Mouse (Mus musculus): Measurements from ENCODE around the gene Ern1. TPM values are rescaled to one million over a fixed set of nuclear protein-coding genes. Genes with fewer than 3 reads are reported as not detected.
"Not testable (repeated sequence)": the region's sequence is repeated elsewhere in the genome, so short reads cannot be mapped to it uniquely, and the experiment has no call there.

The Ern1 gene
- polyA plus RNA-seq, 1 experiment from 2014 or later = 3.8 TPM

- H3K27ac ChIP-seq (replicated peaks; ENCODE audit: low read depth, low read length) = peak overlapping the region; percentile 95
- H3K4me3 ChIP-seq (ENCODE audit: low read depth, low read length) = peak overlapping the region; percentile 75
- no peaks in the 10 kb centered on the region for H3K9me3 ChIP-seq (replicated peaks; ENCODE audit: control insufficient read depth, low read length)
- H3K4me2 ChIP-seq (ENCODE audit: low read depth, low read length) = peak overlapping the region; percentile 63
- peak overlapping the region; percentile 96 for H3K9ac ChIP-seq (replicated peaks; ENCODE audit: low read length)
- no peaks in the 10 kb centered on the region for H3K4me1 ChIP-seq (ENCODE audit: control insufficient read depth, insufficient read depth, low read length)
- ATAC-seq (replicated peaks; ENCODE audit: insufficient number of reproducible peaks, low FRiP score, low TSS enrichment, low read depth) (peak; percentile 45), DNase-seq (ENCODE audit: low spot score) (peak; percentile 76)
- H3K36me3 ChIP-seq (replicated peaks; ENCODE audit: control insufficient read depth, insufficient read depth, low read depth, low read length) = no peaks in the 10 kb centered on the region
- H3K27me3 ChIP-seq (ENCODE audit: control insufficient read depth, insufficient read depth, low read length) = no peaks in the 10 kb centered on the region
- WGBS = under 1% methylated on average over 22 of the region's 22 CpGs
Observed at GRCm38 (mm10) chr11:106501308-106502158, 13.9 kb upstream of the Ern1 start.

- DNase-seq (ENCODE audit: low spot score) (peak; percentile 99), ATAC-seq (replicated peaks; ENCODE audit: insufficient number of reproducible peaks, low FRiP score, low TSS enrichment, low read depth) (peak; percentile 96)
- H3K27me3 ChIP-seq (ENCODE audit: control insufficient read depth, insufficient read depth, low read length) = no peaks in the 10 kb centered on the region
- H3K27ac ChIP-seq (replicated peaks; ENCODE audit: low read depth, low read length) = peak overlapping the region; percentile 95
- H3K9ac ChIP-seq (replicated peaks; ENCODE audit: low read length) = peak overlapping the region; percentile 96
- peak overlapping the region; percentile 75 for H3K4me3 ChIP-seq (ENCODE audit: low read depth, low read length)
- no peaks in the 10 kb centered on the region for H3K9me3 ChIP-seq (replicated peaks; ENCODE audit: control insufficient read depth, low read length)
- no peaks in the 10 kb centered on the region for H3K36me3 ChIP-seq (replicated peaks; ENCODE audit: control insufficient read depth, insufficient read depth, low read depth, low read length)
- H3K4me2 ChIP-seq (ENCODE audit: low read depth, low read length) = peak overlapping the region; percentile 63
- no peaks in the 10 kb centered on the region for H3K4me1 ChIP-seq (ENCODE audit: control insufficient read depth, insufficient read depth, low read length)
- WGBS = under 1% methylated on average over 50 of the region's 55 CpGs
Observed at GRCm38 (mm10) chr11:106500393-106501307, 13.0 kb upstream of the Ern1 start.

GRCm38 (mm10) chr11:106498739-106499379 lies 11.2 kb upstream of the Ern1 start:
- H3K4me2 ChIP-seq (ENCODE audit: low read depth, low read length) = no peak overlapping the region
- 26% methylated on average over 4 of the region's 4 CpGs for WGBS
- no peak overlapping the region for H3K27ac ChIP-seq (replicated peaks; ENCODE audit: low read depth, low read length)

GRCm38 (mm10) chr11:106497926-106498325 lies 10.3 kb upstream of the Ern1 start:
- Histone ChIP-seq H3K4me2 (ENCODE audit: low read depth, low read length) (no peak overlapping the region), H3K9me3 (replicated peaks; ENCODE audit: control insufficient read depth, low read length) (no peaks in the 10 kb centered on the region), H3K9ac (replicated peaks; ENCODE audit: low read length) (no peak overlapping the region), H3K4me3 (ENCODE audit: low read depth, low read length) (no peak overlapping the region), H3K4me1 (ENCODE audit: control insufficient read depth, insufficient read depth, low read length) (no peaks in the 10 kb centered on the region), H3K27me3 (ENCODE audit: control insufficient read depth, insufficient read depth, low read length) (no peaks in the 10 kb centered on the region), H3K36me3 (replicated peaks; ENCODE audit: control insufficient read depth, insufficient read depth, low read depth, low read length) (no peaks in the 10 kb centered on the region), H3K27ac (replicated peaks; ENCODE audit: low read depth, low read length) (no peak overlapping the region)
- WGBS = 90% methylated on average over 2 of the region's 2 CpGs
- DNase-seq (ENCODE audit: low spot score) (no peak), ATAC-seq (replicated peaks; ENCODE audit: insufficient number of reproducible peaks, low FRiP score, low TSS enrichment, low read depth) (no peak)

More at GRCm38 (mm10) chr11:106498739-106499379, 11.2 kb upstream of the Ern1 start:
- Histone ChIP-seq H3K9ac (replicated peaks; ENCODE audit: low read length) (no peak overlapping the region), H3K36me3 (replicated peaks; ENCODE audit: control insufficient read depth, insufficient read depth, low read depth, low read length) (no peaks in the 10 kb centered on the region), H3K27me3 (ENCODE audit: control insufficient read depth, insufficient read depth, low read length) (no peaks in the 10 kb centered on the region), H3K4me1 (ENCODE audit: control insufficient read depth, insufficient read depth, low read length) (no peaks in the 10 kb centered on the region), H3K9me3 (replicated peaks; ENCODE audit: control insufficient read depth, low read length) (no peaks in the 10 kb centered on the region), H3K4me3 (ENCODE audit: low read depth, low read length) (no peak overlapping the region)
- DNase-seq (ENCODE audit: low spot score) = no peak
- no peak for ATAC-seq (replicated peaks; ENCODE audit: insufficient number of reproducible peaks, low FRiP score, low TSS enrichment, low read depth)

DNA sequence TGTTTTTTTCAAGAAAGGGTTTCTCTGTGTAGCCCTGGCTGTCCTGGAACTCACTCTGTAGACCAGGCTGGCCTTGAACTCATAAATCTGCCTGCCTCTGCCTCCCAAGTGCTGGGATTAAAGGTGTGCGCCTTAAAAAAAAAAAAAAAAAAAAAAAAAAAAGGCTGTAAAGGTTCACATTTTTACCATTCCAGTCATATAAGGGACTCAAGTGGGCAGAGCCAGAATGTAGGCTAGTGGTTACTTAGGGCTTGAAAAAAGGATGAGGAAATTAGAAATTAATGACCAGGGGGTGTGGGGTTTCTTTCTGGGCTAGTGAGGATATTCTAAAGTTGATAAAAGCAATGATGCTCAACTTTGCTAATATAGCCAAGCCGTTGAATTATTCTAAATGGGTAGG lies 9.4 kb upstream of the Ern1 start:
- not testable (repeated sequence) for H3K4me2 ChIP-seq (ENCODE audit: low read depth, low read length); H3K9ac ChIP-seq (replicated peaks; ENCODE audit: low read length); H3K27ac ChIP-seq (replicated peaks; ENCODE audit: low read depth, low read length); DNase-seq (ENCODE audit: low spot score); H3K36me3 ChIP-seq (replicated peaks; ENCODE audit: control insufficient read depth, insufficient read depth, low read depth, low read length); ATAC-seq (replicated peaks; ENCODE audit: insufficient number of reproducible peaks, low FRiP score, low TSS enrichment, low read depth); H3K4me1 ChIP-seq (ENCODE audit: control insufficient read depth, insufficient read depth, low read length); H3K27me3 ChIP-seq (ENCODE audit: control insufficient read depth, insufficient read depth, low read length); H3K4me3 ChIP-seq (ENCODE audit: low read depth, low read length); H3K9me3 ChIP-seq (replicated peaks; ENCODE audit: control insufficient read depth, low read length)
- WGBS = 88% methylated on average over 2 of the region's 2 CpGs

GRCm38 (mm10) chr11:106492984-106493669 lies 5.5 kb upstream of the Ern1 start:
- no peak for ATAC-seq (replicated peaks; ENCODE audit: insufficient number of reproducible peaks, low FRiP score, low TSS enrichment, low read depth)
- no peak overlapping the region for H3K27ac ChIP-seq (replicated peaks; ENCODE audit: low read depth, low read length)
- WGBS = 84% methylated on average over 7 of the region's 7 CpGs
- no peak overlapping the region for H3K4me3 ChIP-seq (ENCODE audit: low read depth, low read length)
- H3K27me3 ChIP-seq (ENCODE audit: control insufficient read depth, insufficient read depth, low read length) = no peaks in the 10 kb centered on the region
- H3K9me3 ChIP-seq (replicated peaks; ENCODE audit: control insufficient read depth, low read length) = no peaks in the 10 kb centered on the region
- no peaks in the 10 kb centered on the region for H3K36me3 ChIP-seq (replicated peaks; ENCODE audit: control insufficient read depth, insufficient read depth, low read depth, low read length)
- H3K9ac ChIP-seq (replicated peaks; ENCODE audit: low read length) = 0 out of 2 replicates have a peak overlapping the region, but pooled peaks have one; percentile 13
- H3K4me2 ChIP-seq (ENCODE audit: low read depth, low read length) = no peak overlapping the region
- no peak for DNase-seq (ENCODE audit: low spot score)
- H3K4me1 ChIP-seq (ENCODE audit: control insufficient read depth, insufficient read depth, low read length) = no peaks in the 10 kb centered on the region

- Histone ChIP-seq H3K27me3 (ENCODE audit: control insufficient read depth, insufficient read depth, low read length) (no peaks in the 10 kb centered on the region), H3K4me3 (ENCODE audit: low read depth, low read length) (no peak overlapping the region), H3K4me1 (ENCODE audit: control insufficient read depth, insufficient read depth, low read length) (no peaks in the 10 kb centered on the region), H3K9me3 (replicated peaks; ENCODE audit: control insufficient read depth, low read length) (no peaks in the 10 kb centered on the region), H3K9ac (replicated peaks; ENCODE audit: low read length) (no peak overlapping the region), H3K36me3 (replicated peaks; ENCODE audit: control insufficient read depth, insufficient read depth, low read depth, low read length) (no peaks in the 10 kb centered on the region), H3K4me2 (ENCODE audit: low read depth, low read length) (no peak overlapping the region), H3K27ac (replicated peaks; ENCODE audit: low read depth, low read length) (no peak overlapping the region)
- 3% methylated on average over 3 of the region's 3 CpGs for WGBS
- ATAC-seq (replicated peaks; ENCODE audit: insufficient number of reproducible peaks, low FRiP score, low TSS enrichment, low read depth) = no peak
- peak; percentile 94 for DNase-seq (ENCODE audit: low spot score)
Observed at GRCm38 (mm10) chr11:106491393-106491792, 3.7 kb upstream of the Ern1 start.

All from embryonic facial prominence, embryonic 11.5 days (tissue).